9 mouse cellular contexts compared by ENCODE assay signal in the genomic region with DNA sequence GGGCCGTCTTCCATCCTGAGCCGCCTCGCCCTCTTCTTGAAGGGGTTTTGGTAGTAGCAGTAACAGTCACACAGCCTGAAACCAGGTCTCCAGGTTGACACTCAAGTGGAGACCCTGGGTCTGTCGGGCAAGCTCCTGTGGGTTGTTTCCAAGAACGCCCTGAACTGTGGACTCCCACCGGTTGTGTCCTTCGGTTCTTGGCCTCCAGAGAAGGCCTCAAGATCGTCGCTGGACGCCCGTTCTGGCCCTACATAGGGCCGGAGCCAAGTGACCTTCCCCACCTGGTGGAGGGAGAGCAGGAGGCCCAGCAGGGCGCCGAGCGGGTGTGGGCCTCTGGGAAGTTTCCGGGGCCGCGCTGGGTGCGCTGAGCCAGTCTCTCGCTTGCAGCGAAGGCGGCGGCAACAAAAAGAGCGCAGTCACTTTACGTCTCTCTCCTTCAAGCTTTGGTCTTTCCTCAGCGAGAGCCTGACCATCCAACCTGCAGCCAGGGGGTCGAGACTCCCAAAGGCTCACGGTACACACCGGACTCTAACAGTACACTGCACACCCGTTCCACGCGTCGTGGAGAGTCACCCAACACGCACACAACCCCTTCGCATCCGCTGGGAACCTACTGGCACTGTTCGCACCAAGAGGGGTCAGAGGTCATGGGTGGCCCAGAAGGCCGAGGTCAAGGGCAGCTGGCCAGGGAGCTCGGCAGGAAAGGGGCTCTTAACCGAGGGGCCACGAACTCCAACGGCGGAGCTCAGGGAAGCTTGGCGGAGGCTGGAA. TPM values are rescaled to one million over a fixed set of nuclear protein-coding genes. Genes with fewer than 3 reads are reported as not detected.
DNase-seq lines count a peak whose midpoint lies in the region; ATAC-seq and TF ChIP-seq lines count a peak whose summit lies in the region.
"Had no signal": no experiment of that assay in that cellular context is flagged by ENCODE, and none has a peak within 500 bp of the region (broad histone marks: within the 10 kb centered on the region; RNA-seq: fewer than 3 reads in every experiment).

No protein-coding gene starts in this region.

- no peak for ATAC-seq in kidney, embryonic 15.5 days (replicated peaks; ENCODE audit: low FRiP score)
- ATAC-seq in forebrain, embryonic 14.5 days = no peak
- ATAC-seq in kidney, postnatal 0 days (replicated peaks; ENCODE audit: low FRiP score, low read depth) = no peak
- ATAC-seq in midbrain, postnatal 0 days (ENCODE audit: low FRiP score) = no peak

- no peaks in the 10 kb centered on the region for H3K9me3 ChIP-seq in kidney, embryonic 15.5 days (replicated peaks)
- H3K9me3 ChIP-seq in forebrain, embryonic 14.5 days (replicated peaks; ENCODE audit: control insufficient read depth, low read length) = no peaks in the 10 kb centered on the region
- H3K9me3 ChIP-seq in kidney, postnatal 0 days (replicated peaks; ENCODE audit: low read length) = no peaks in the 10 kb centered on the region
- no peaks in the 10 kb centered on the region for H3K9me3 ChIP-seq in midbrain, postnatal 0 days (ENCODE audit: low read length)

- peak overlapping the region; percentile 62 for H3K9ac ChIP-seq in kidney, embryonic 15.5 days
- H3K9ac ChIP-seq in forebrain, embryonic 14.5 days (ENCODE audit: low read length) = peak overlapping the region; percentile 94
- peak overlapping the region; percentile 81 for H3K9ac ChIP-seq in kidney, postnatal 0 days (ENCODE audit: low read depth, low read length)
- H3K9ac ChIP-seq in midbrain, postnatal 0 days (replicated peaks; ENCODE audit: low read length, poor library complexity, severe bottlenecking) = peak overlapping the region; percentile 42; the same call in 1 of the 2 replicates

- no peak for TF ChIP-seq CTCF in kidney, postnatal 0 days (IDR thresholded peaks at IDR 0.05; ENCODE audit: low read depth)
- TF ChIP-seq CTCF in midbrain, postnatal 0 days (IDR thresholded peaks at IDR 0.05) = no peak

- peaks cover 99% of the 10 kb centered on the region for H3K27me3 ChIP-seq in kidney, embryonic 15.5 days
- peaks cover 24% of the 10 kb centered on the region; the same call in 1 of the 2 replicates for H3K27me3 ChIP-seq in forebrain, embryonic 14.5 days (replicated peaks; ENCODE audit: control insufficient read depth, insufficient read depth, low read length)
- peaks cover 65% of the 10 kb centered on the region for H3K27me3 ChIP-seq in kidney, postnatal 0 days (ENCODE audit: insufficient read depth, low read length)
- H3K27me3 ChIP-seq in midbrain, postnatal 0 days (ENCODE audit: insufficient read depth, low read length) = peaks cover 78% of the 10 kb centered on the region

- H3K4me3 ChIP-seq in kidney, embryonic 15.5 days (replicated peaks) = peak overlapping the region; percentile 64
- H3K4me3 ChIP-seq in forebrain, embryonic 14.5 days (ENCODE audit: low read depth, low read length) = peak overlapping the region; percentile 66
- H3K4me3 ChIP-seq in kidney, postnatal 0 days (replicated peaks; ENCODE audit: low read depth, low read length) = peak overlapping the region; percentile 74
- peak overlapping the region; percentile 39 for H3K4me3 ChIP-seq in midbrain, postnatal 0 days (ENCODE audit: low read depth, low read length)

- H3K4me1 ChIP-seq in kidney, embryonic 15.5 days = peaks cover 38% of the 10 kb centered on the region
- H3K4me1 ChIP-seq in forebrain, embryonic 14.5 days (ENCODE audit: control insufficient read depth, insufficient read depth, low read length) = peaks cover 33% of the 10 kb centered on the region
- peaks cover 12% of the 10 kb centered on the region; the same call in 1 of the 2 replicates for H3K4me1 ChIP-seq in kidney, postnatal 0 days (replicated peaks; ENCODE audit: insufficient read depth, low read length)
- H3K4me1 ChIP-seq in midbrain, postnatal 0 days (ENCODE audit: insufficient read depth, low read length) = no peaks in the 10 kb centered on the region

- WGBS in kidney, embryonic 15.5 days = 8% methylated on average over 44 of the region's 44 CpGs
- 4% methylated on average over 44 of the region's 44 CpGs for WGBS in forebrain, embryonic 14.5 days
- WGBS in kidney, postnatal 0 days = 11% methylated on average over 44 of the region's 44 CpGs
- 18% methylated on average over 44 of the region's 44 CpGs for WGBS in midbrain, postnatal 0 days

- peak overlapping the region; percentile 94 for H3K27ac ChIP-seq in kidney, embryonic 15.5 days
- H3K27ac ChIP-seq in forebrain, embryonic 14.5 days (ENCODE audit: low read depth, low read length) = peak overlapping the region; percentile 95; the same call in 1 of the 2 replicates
- H3K27ac ChIP-seq in kidney, postnatal 0 days = peak overlapping the region; percentile 87
- H3K27ac ChIP-seq in midbrain, postnatal 0 days (ENCODE audit: low read depth, low read length) = 0 out of 2 replicates have a peak overlapping the region, but pooled peaks have one; percentile 43

- DNase-seq in kidney, adult 8-10 months = no peak
- no peak for DNase-seq in forebrain, embryonic 14.5 days (ENCODE audit: low spot score)
- DNase-seq in kidney, postnatal 0 days (ENCODE audit: low spot score) = no peak
- DNase-seq in midbrain, postnatal 0 days (ENCODE audit: low spot score) = no peak
- no peak for DNase-seq in spleen, postnatal 4 days (ENCODE audit: low spot score in 2 of 2)
- no peak for DNase-seq in urinary bladder, adult 18-20 months (ENCODE audit: low spot score in 2 of 2)
- DNase-seq in layer of hippocampus, adult 18-20 months (ENCODE audit: low spot score in 2 of 2) = no peak

- peak overlapping the region; percentile 93 for H3K4me2 ChIP-seq in kidney, embryonic 15.5 days
- H3K4me2 ChIP-seq in forebrain, embryonic 14.5 days (ENCODE audit: low read length) = peak overlapping the region; percentile 83
- H3K4me2 ChIP-seq in kidney, postnatal 0 days (ENCODE audit: low read length) = peak overlapping the region; percentile 63
- H3K4me2 ChIP-seq in midbrain, postnatal 0 days (ENCODE audit: low read depth, low read length, poor library complexity, severe bottlenecking) = peak overlapping the region; percentile 61

- no peaks in the 10 kb centered on the region for H3K36me3 ChIP-seq in kidney, embryonic 15.5 days
- H3K36me3 ChIP-seq in forebrain, embryonic 14.5 days (ENCODE audit: control insufficient read depth, insufficient read depth, low read length) = no peaks in the 10 kb centered on the region
- no peaks in the 10 kb centered on the region for H3K36me3 ChIP-seq in kidney, postnatal 0 days (ENCODE audit: insufficient read depth, low read length)
- H3K36me3 ChIP-seq in midbrain, postnatal 0 days (ENCODE audit: insufficient read depth, low read length) = no peaks in the 10 kb centered on the region

RNA-seq across cellular contexts. Expression of gene Prdm16, which starts 2.0 kb away (rescaled TPM):
- 22.0 and 22.1 TPM in 2 replicates for polyA plus RNA-seq in kidney, embryonic 15.5 days (2015; fragmentation: Nextera tagmentation; extraction: Ambion mirVana)
- 20.6 and 25.0 TPM in 2 replicates for polyA plus RNA-seq in forebrain, embryonic 14.5 days (2014; fragmentation: Nextera tagmentation; extraction: Ambion mirVana)
- 19.0 and 22.5 TPM in 2 replicates for polyA plus RNA-seq in kidney, postnatal 0 days (2015; fragmentation: Nextera tagmentation; extraction: Ambion mirVana)
- 10.7 and 13.4 TPM in 2 replicates for total RNA-seq in midbrain, postnatal 0 days (2014; rRNA removed)
- polyA plus RNA-seq in midbrain, postnatal 0 days (2015; fragmentation: Nextera tagmentation; extraction: Ambion mirVana) = 9.3 and 12.0 TPM in 2 replicates
- 10 to 100 TPM in 1 of 2 experiments, 1 to 10 TPM in 1; 9.7 to 12.2 TPM for total RNA-seq in layer of hippocampus, adult 18-20 months (2021)
- total RNA-seq: MEL had no signal

RNA-seq across cellular contexts. Expression of gene Actrt2, which starts 33.0 kb away (rescaled TPM):
- not detected in 2 replicates for polyA plus RNA-seq in kidney, embryonic 15.5 days (2015; fragmentation: Nextera tagmentation; extraction: Ambion mirVana)
- polyA plus RNA-seq in forebrain, embryonic 14.5 days (2014; fragmentation: Nextera tagmentation; extraction: Ambion mirVana) = not detected in 2 replicates
- not detected in 2 replicates for polyA plus RNA-seq in kidney, postnatal 0 days (2015; fragmentation: Nextera tagmentation; extraction: Ambion mirVana)
- total RNA-seq in midbrain, postnatal 0 days (2014; rRNA removed) = not detected in 2 replicates
- not detected in 2 replicates for polyA plus RNA-seq in midbrain, postnatal 0 days (2015; fragmentation: Nextera tagmentation; extraction: Ambion mirVana)
- not detected for total RNA-seq in layer of hippocampus, adult 18-20 months (2021)
- total RNA-seq: MEL had no signal

Comparison
In these comparisons a context has a peak if more than half of its experiments do, and no peak if none do; other contexts are left out.
1. H3K27ac ChIP-seq: peak in every context shown above with its lines; median percentile 95 in forebrain, embryonic 14.5 days; 94 in kidney, embryonic 15.5 days; 87 in kidney, postnatal 0 days; 43 in midbrain, postnatal 0 days.
2. H3K9ac ChIP-seq: peak in every context shown above with its lines; median percentile 94 in forebrain, embryonic 14.5 days; 81 in kidney, postnatal 0 days; 62 in kidney, embryonic 15.5 days; 42 in midbrain, postnatal 0 days.